ENCODE assay signal across 7 mouse cellular contexts in the genomic region with DNA sequence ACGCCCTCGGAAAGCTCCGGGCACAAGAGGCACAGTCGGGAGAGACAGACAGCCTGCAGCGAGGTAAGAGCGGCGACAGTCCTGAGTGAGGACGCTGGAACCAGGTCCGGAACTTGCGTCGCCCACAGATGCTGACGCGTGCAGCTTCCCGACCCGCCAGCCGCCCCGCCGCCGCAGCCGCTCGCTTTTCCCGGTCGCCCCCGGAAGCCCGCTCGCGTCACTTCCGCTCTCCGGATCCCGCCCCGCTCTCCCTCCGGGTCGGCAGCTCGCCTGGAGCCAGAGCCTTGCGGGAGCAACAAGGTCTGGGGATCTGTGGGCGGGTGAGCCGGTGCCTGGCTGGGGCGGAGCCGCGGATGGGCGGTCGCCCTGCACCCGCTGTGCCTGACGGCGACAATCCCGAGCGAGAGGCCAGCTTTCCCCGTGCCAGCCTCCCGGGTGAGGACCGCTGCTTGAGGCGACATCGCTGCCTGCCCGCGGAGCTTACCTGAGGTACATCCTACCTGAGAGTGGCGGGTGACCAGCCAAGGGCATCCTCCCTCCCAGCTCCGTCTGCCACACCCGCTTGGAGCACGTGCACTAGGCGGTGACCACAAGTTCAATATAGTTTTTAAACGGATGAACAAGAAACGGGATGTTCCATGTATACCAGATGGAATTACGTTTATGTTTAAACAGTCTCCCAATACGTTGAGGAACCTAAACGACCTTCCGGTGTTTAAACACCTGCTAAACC. TPM values are rescaled to one million over a fixed set of nuclear protein-coding genes. Genes with fewer than 3 reads are reported as not detected.
DNase-seq lines count a peak whose midpoint lies in the region; ATAC-seq lines count a peak whose summit lies in the region.

A gene (minus strand): TSS at position 210 of the 733 bp plus-strand sequence.

- H3K9me3 ChIP-seq in intestine, embryonic 16.5 days (ENCODE audit: control insufficient read depth, low read length), result no peaks in the 10 kb centered on the region
- H3K9me3 ChIP-seq in midbrain, embryonic 11.5 days (ENCODE audit: control insufficient read depth, low read length), result no peaks in the 10 kb centered on the region

- H3K27ac ChIP-seq in intestine, embryonic 16.5 days (ENCODE audit: low read length), result peak within 1 kb of the TSS; percentile 88
- H3K27ac ChIP-seq in midbrain, embryonic 11.5 days (ENCODE audit: low read depth, low read length), result peak within 1 kb of the TSS; percentile 66

- H3K9ac ChIP-seq in intestine, embryonic 16.5 days (ENCODE audit: low read depth, low read length), result peak within 1 kb of the TSS; percentile 90
- peak within 1 kb of the TSS; percentile 85 for H3K9ac ChIP-seq in midbrain, embryonic 11.5 days (ENCODE audit: low read length)

- peak within 1 kb of the TSS; percentile 88 for H3K4me3 ChIP-seq in intestine, embryonic 16.5 days (ENCODE audit: low read length)
- peak within 1 kb of the TSS; percentile 85 for H3K4me3 ChIP-seq in midbrain, embryonic 11.5 days (ENCODE audit: low read depth, low read length)

- peak; percentile 96 for DNase-seq in adrenal gland, adult 18-20 months (ENCODE audit: low spot score in 2 of 2)
- DNase-seq in embryo, embryonic 11 days, result peak; percentile 94
- DNase-seq in gastrocnemius, postnatal 36 days, result peak; percentile 91 to 94
- peak; percentile 94 to 96 for DNase-seq in left cerebral cortex, postnatal 36 days (ENCODE audit: low spot score in 2 of 2)
- peak; percentile 99 for DNase-seq in midbrain, embryonic 11.5 days (ENCODE audit: low spot score, missing footprints)
- peak; percentile 84 for DNase-seq in skeletal muscle tissue, adult 2 months (ENCODE audit: low read depth, low spot score)

- H3K36me3 ChIP-seq in intestine, embryonic 16.5 days (ENCODE audit: control insufficient read depth, insufficient read depth, low read length), result no peaks in the 10 kb centered on the region
- no peaks in the 10 kb centered on the region for H3K36me3 ChIP-seq in midbrain, embryonic 11.5 days (ENCODE audit: control insufficient read depth, insufficient read depth, low read length)

- intact Hi-C loops in gastrocnemius, postnatal 36 days (cut with DNase I), result no loop called here
- intact Hi-C loops in left cerebral cortex, postnatal 36 days (cut with DNase I), result no loop called here

- no peaks in the 10 kb centered on the region; the same call in 1 of the 2 replicates for H3K4me1 ChIP-seq in intestine, embryonic 16.5 days (ENCODE audit: control insufficient read depth, insufficient read depth, low read length)
- H3K4me1 ChIP-seq in midbrain, embryonic 11.5 days (ENCODE audit: control insufficient read depth, insufficient read depth, low read length), result peaks cover 5% of the 10 kb centered on the region

- WGBS in intestine, embryonic 16.5 days, result 0% methylated on average over 64 of the region's 65 CpGs
- WGBS in midbrain, embryonic 11.5 days, result under 1% methylated on average over 65 of the region's 65 CpGs

- peak; percentile 99 for ATAC-seq in intestine, embryonic 16.5 days
- peak; percentile 96 for ATAC-seq in midbrain, embryonic 11.5 days (ENCODE audit: low FRiP score)

- H3K27me3 ChIP-seq in intestine, embryonic 16.5 days (replicated peaks; ENCODE audit: control insufficient read depth, insufficient read depth, low read length), result no peaks in the 10 kb centered on the region
- no peaks in the 10 kb centered on the region for H3K27me3 ChIP-seq in midbrain, embryonic 11.5 days (ENCODE audit: control insufficient read depth, insufficient read depth, low read length)

- H3K4me2 ChIP-seq in intestine, embryonic 16.5 days (ENCODE audit: low read depth, low read length), result peak within 1 kb of the TSS; percentile 62
- peak within 1 kb of the TSS; percentile 83 for H3K4me2 ChIP-seq in midbrain, embryonic 11.5 days

RNA-seq across cellular contexts. Expression of the gene that starts here (rescaled TPM):
- total RNA-seq in adrenal gland, adult 18-20 months (2021), result 10 to 100 TPM; 19.6 to 20.3 TPM
- 1 to 10 TPM; 7.9 to 8.0 TPM for total RNA-seq in gastrocnemius, postnatal 36 days (2021)
- 9.7 and 10.6 TPM in 2 replicates for polyA plus RNA-seq in intestine, embryonic 16.5 days (2015; fragmentation: Nextera tagmentation; extraction: Ambion mirVana)
- 10 to 100 TPM; 23.7 to 43.1 TPM for total RNA-seq in left cerebral cortex, postnatal 36 days (2021)
- polyA plus RNA-seq in midbrain, embryonic 11.5 days (2014; fragmentation: Nextera tagmentation; extraction: Ambion mirVana), result 12.2 and 13.3 TPM in 2 replicates

Comparison
In these comparisons a context has a peak if more than half of its experiments do, and no peak if none do; other contexts are left out.
1. Peak in every context shown above with its lines: DNase-seq, ATAC-seq, H3K4me3 ChIP-seq and H3K27ac ChIP-seq.